Mouse (Mus musculus): ENCODE data around the gene Ptges3l. TPM values are rescaled to one million over a fixed set of nuclear protein-coding genes. Genes with fewer than 3 reads are reported as not detected.
"Not testable (repeated sequence)": the region's sequence is repeated elsewhere in the genome, so short reads cannot be mapped to it uniquely, and the experiment has no call there.

Gene Ptges3l
- polyA plus RNA-seq (2012; rRNA removed), result 4.6 and 6.0 TPM in 2 replicates

DNA sequence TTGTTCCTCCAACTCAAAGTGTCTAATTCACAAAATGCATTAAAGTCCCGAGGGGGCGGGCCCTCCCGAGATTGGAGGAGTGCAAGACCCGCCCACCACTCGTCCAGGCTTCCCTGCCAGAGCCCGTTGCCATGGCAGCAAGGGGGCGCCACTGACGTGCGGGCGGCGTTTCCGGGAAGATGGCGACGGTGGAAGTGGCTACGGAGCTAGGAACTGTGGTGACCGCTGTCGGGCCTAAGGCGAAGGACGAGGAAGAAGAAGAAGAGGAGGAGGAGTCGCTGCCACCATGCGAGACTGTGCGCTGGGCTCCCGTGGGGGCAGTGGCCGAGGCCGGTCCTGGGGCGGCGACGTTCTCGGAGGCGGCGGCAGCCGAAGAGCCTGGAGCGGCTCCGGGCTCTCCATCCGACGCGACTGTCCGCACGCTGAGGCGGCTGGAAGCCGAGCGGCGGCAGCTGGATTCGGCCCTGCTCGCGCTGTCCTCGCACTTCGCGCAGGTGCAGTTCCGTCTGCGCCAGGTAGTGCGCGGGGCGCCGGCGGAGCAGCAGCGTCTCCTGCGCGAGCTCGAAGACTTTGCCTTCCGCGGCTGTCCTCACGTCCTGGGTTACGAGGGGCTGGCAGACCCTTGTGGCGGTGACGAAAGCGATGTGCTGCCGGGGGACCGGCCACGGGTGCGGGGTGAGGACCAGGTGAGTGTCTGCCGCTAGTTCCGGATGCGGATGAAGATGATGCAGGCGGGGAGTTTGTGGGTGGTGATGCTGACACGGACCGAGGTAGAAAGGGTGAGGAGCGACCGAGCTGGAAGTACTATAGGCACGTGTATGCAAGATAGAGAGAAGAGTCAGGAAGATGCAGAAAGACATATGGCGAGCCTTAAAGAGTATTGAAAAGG, at the start of gene Ptges3l, which contains the start of gene Rundc1:
Ptges3l (minus strand) TSS at position 409 of the 889 bp plus-strand sequence.
Rundc1 (plus strand) TSS at position 161 of the 889 bp plus-strand sequence.
- Histone ChIP-seq H3K27me3 (replicated peaks; ENCODE audit: control insufficient read depth, insufficient read depth, low read length) (no peaks in the 10 kb centered on the region), H3K4me1 (ENCODE audit: control insufficient read depth, insufficient read depth, low read length) (peaks cover 18% of the 10 kb centered on the region), H3K36me3 (ENCODE audit: control insufficient read depth, insufficient read depth, low read length) (no peaks in the 10 kb centered on the region), H3K27ac (ENCODE audit: insufficient read depth, low read depth, low read length) (peak within 1 kb of the TSS; percentile 78), H3K4me3 (ENCODE audit: insufficient read depth, low read depth, low read length) (peak within 1 kb of the TSS; percentile 87)
- TF ChIP-seq CTCF (conservative IDR thresholded peaks at IDR 0.05; ENCODE audit: insufficient read depth, insufficient read length, low read depth, low read length) (no peak), POLR2A (IDR thresholded peaks at IDR 0.05; ENCODE audit: low read depth, low read length) (peak; percentile 39)
- peak; percentile 98 for DNase-seq
- under 1% methylated on average over 81 of the region's 81 CpGs for WGBS

DNA sequence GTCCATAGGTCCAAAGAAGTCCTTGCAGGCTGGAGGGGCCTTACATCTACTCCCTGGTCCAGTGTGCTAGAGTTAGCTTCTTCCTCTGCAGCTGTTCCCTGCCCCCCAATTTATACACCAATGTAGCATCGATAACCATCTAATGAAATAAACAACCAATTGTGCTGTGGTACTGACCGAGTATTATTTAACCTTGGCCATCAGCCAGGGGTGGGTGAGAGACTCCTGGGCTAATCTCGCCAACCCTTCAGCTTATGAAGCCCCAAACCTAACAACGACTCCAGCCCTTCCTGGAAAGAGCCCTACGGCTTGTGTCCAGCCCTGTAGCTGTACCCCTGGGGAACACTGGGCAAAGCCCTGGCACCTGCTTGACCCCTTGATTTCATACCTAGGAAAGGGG, 49.2 kb upstream of the Ptges3l start:
- TF ChIP-seq POLR2A (IDR thresholded peaks at IDR 0.05; ENCODE audit: low read depth, low read length) (no peak), CTCF (conservative IDR thresholded peaks at IDR 0.05; ENCODE audit: insufficient read depth, insufficient read length, low read depth, low read length) (no peak)
- 77% methylated on average over 5 of the region's 5 CpGs for WGBS
- no peaks in the 10 kb centered on the region for H3K36me3 ChIP-seq (ENCODE audit: control insufficient read depth, insufficient read depth, low read length)
- no peak overlapping the region for H3K4me3 ChIP-seq (ENCODE audit: insufficient read depth, low read depth, low read length)
- no peak overlapping the region for H3K27ac ChIP-seq (ENCODE audit: insufficient read depth, low read depth, low read length)
- H3K27me3 ChIP-seq (replicated peaks; ENCODE audit: control insufficient read depth, insufficient read depth, low read length), result no peaks in the 10 kb centered on the region
- no peak for DNase-seq
- no peaks in the 10 kb centered on the region for H3K4me1 ChIP-seq (ENCODE audit: control insufficient read depth, insufficient read depth, low read length)

GRCm38 (mm10) chr11:101473686-101474085, 48.6 kb upstream of the Ptges3l start:
- not testable (repeated sequence) for H3K4me3 ChIP-seq (ENCODE audit: insufficient read depth, low read depth, low read length); H3K36me3 ChIP-seq (ENCODE audit: control insufficient read depth, insufficient read depth, low read length); H3K4me1 ChIP-seq (ENCODE audit: control insufficient read depth, insufficient read depth, low read length); H3K27ac ChIP-seq (ENCODE audit: insufficient read depth, low read depth, low read length); DNase-seq; H3K27me3 ChIP-seq (replicated peaks; ENCODE audit: control insufficient read depth, insufficient read depth, low read length)
- 67% methylated on average over 1 of the region's 1 CpGs for WGBS

DNA sequence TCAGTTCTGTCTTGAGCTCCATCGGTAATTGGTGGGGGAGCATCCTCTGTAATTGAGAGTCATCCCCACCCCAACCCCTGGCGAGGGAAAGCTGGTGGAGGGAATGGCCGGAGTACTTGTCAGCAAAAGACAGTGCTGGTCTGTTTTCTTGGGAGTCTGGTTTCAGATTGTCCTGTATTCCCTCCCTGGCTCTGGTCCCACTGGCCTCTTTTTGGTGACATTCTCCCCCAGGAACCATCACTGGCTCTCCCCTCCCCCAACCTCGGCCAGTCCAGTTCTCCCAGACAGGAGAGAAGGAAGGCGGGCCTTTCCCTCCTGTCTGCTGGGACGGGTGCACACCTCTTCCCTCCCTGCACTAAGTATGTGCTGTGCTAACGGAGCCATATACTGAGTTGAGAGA, 47.2 kb upstream of the Ptges3l start:
- TF ChIP-seq POLR2A (IDR thresholded peaks at IDR 0.05; ENCODE audit: low read depth, low read length) (no peak), CTCF (conservative IDR thresholded peaks at IDR 0.05; ENCODE audit: insufficient read depth, insufficient read length, low read depth, low read length) (no peak)
- no peak overlapping the region for H3K27ac ChIP-seq (ENCODE audit: insufficient read depth, low read depth, low read length)
- no peaks in the 10 kb centered on the region for H3K36me3 ChIP-seq (ENCODE audit: control insufficient read depth, insufficient read depth, low read length)
- no peak overlapping the region for H3K4me3 ChIP-seq (ENCODE audit: insufficient read depth, low read depth, low read length)
- 48% methylated on average over 7 of the region's 7 CpGs for WGBS
- DNase-seq, result no peak
- H3K4me1 ChIP-seq (ENCODE audit: control insufficient read depth, insufficient read depth, low read length), result no peaks in the 10 kb centered on the region; the same call in 1 of the 2 replicates
- H3K27me3 ChIP-seq (replicated peaks; ENCODE audit: control insufficient read depth, insufficient read depth, low read length), result no peaks in the 10 kb centered on the region

GRCm38 (mm10) chr11:101471926-101472325, 46.8 kb upstream of the Ptges3l start:
- 49% methylated on average over 3 of the region's 3 CpGs for WGBS
- Histone ChIP-seq H3K4me3 (ENCODE audit: insufficient read depth, low read depth, low read length) (no peak overlapping the region), H3K27me3 (replicated peaks; ENCODE audit: control insufficient read depth, insufficient read depth, low read length) (no peaks in the 10 kb centered on the region), H3K27ac (ENCODE audit: insufficient read depth, low read depth, low read length) (no peak overlapping the region), H3K36me3 (ENCODE audit: control insufficient read depth, insufficient read depth, low read length) (no peaks in the 10 kb centered on the region), H3K4me1 (ENCODE audit: control insufficient read depth, insufficient read depth, low read length) (no peaks in the 10 kb centered on the region; the same call in 1 of the 2 replicates)
- DNase-seq, result no peak
- TF ChIP-seq POLR2A (IDR thresholded peaks at IDR 0.05; ENCODE audit: low read depth, low read length) (no peak), CTCF (conservative IDR thresholded peaks at IDR 0.05; ENCODE audit: insufficient read depth, insufficient read length, low read depth, low read length) (no peak)

DNA sequence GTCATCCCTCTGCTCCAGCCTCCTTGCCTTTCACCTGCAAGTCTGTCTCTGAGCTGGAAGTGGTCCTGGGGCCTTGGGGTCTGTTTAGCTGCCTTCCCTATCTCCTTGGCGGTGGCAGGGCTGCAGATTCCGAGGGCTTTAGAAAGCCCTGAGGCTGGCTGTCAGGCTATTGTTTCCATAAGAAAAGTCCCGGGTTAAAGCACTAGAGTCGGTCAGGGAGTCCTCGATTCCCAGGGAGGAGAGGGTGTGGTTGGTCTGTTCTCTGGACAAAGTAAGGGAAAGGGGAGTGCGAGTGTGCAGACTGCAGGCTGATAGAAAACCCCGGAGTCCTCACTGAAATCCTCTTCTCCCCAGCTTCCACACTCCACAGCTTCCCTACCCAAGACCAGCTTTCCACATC, 45.1 kb upstream of the Ptges3l start:
- H3K27me3 ChIP-seq (replicated peaks; ENCODE audit: control insufficient read depth, insufficient read depth, low read length), result no peaks in the 10 kb centered on the region
- TF ChIP-seq POLR2A (IDR thresholded peaks at IDR 0.05; ENCODE audit: low read depth, low read length), result no peak
- no peak for TF ChIP-seq CTCF (conservative IDR thresholded peaks at IDR 0.05; ENCODE audit: insufficient read depth, insufficient read length, low read depth, low read length)
- H3K4me3 ChIP-seq (ENCODE audit: insufficient read depth, low read depth, low read length), result no peak overlapping the region
- 73% methylated on average over 7 of the region's 7 CpGs for WGBS
- H3K27ac ChIP-seq (ENCODE audit: insufficient read depth, low read depth, low read length), result no peak overlapping the region
- no peaks in the 10 kb centered on the region; the same call in 1 of the 2 replicates for H3K4me1 ChIP-seq (ENCODE audit: control insufficient read depth, insufficient read depth, low read length)
- no peaks in the 10 kb centered on the region for H3K36me3 ChIP-seq (ENCODE audit: control insufficient read depth, insufficient read depth, low read length)
- no peak for DNase-seq

GRCm38 (mm10) chr11:101469155-101469554, 44.0 kb upstream of the Ptges3l start:
- H3K27me3 ChIP-seq (replicated peaks; ENCODE audit: control insufficient read depth, insufficient read depth, low read length), result no peaks in the 10 kb centered on the region
- WGBS, result 61% methylated on average over 4 of the region's 4 CpGs
- no peaks in the 10 kb centered on the region for H3K36me3 ChIP-seq (ENCODE audit: control insufficient read depth, insufficient read depth, low read length)
- no peak overlapping the region for H3K27ac ChIP-seq (ENCODE audit: insufficient read depth, low read depth, low read length)
- no peak overlapping the region for H3K4me3 ChIP-seq (ENCODE audit: insufficient read depth, low read depth, low read length)
- H3K4me1 ChIP-seq (ENCODE audit: control insufficient read depth, insufficient read depth, low read length), result peaks cover 8% of the 10 kb centered on the region; the same call in 1 of the 2 replicates
- no peak for TF ChIP-seq POLR2A (IDR thresholded peaks at IDR 0.05; ENCODE audit: low read depth, low read length)
- TF ChIP-seq CTCF (conservative IDR thresholded peaks at IDR 0.05; ENCODE audit: insufficient read depth, insufficient read length, low read depth, low read length), result no peak
- DNase-seq, result no peak
